Mouse (Mus musculus) ES-CJ7 (cell line): ENCODE results near the gene Gm21969.

Experiments used
- DNase-seq: peaks from one replicate; pipeline ENCODE4 v3.0.0; 2011; ENCODE audit warnings: low read depth, low spot score

The Gm21969 gene

DNA sequence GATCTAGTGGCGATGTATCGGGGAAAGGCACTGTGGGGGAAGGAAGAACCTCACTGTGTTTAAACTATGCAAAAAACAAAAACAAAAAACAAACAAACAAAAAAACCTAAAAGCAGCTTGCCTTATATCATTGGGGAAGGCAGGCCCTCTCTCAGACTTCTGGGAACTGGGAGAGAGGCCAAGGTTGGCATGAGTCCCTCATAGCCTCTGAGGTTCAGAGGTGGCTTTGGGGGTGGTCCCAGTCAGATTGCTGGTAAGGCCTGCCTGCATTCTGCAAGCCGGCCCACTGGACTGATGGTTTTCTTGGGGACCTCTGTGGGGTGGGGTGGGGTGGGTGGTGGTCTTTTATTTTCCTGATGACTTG lies 14.0 kb downstream of the Gm21969 start:
- DNase-seq: no peak

DNA sequence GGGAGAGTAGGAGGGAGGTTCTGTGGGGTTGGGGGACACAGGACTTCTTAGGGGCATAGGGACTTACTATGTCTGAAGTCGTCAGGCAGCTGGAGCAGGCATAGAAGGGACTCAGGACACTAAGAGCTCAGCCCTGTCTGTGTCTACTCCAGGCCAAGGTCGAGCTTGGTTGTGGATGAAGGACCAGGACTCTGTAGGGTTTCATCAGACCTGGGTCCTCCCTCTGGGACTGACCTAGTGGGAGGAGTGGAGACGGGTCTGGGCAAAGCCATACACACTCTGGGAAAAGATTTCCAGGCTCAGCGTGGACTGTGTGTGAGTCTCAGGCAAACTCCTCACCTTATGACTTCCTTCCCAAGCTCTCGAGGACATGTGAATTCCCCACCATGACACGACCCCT lies 16.8 kb downstream of the Gm21969 start:
- DNase-seq: no peak

DNA sequence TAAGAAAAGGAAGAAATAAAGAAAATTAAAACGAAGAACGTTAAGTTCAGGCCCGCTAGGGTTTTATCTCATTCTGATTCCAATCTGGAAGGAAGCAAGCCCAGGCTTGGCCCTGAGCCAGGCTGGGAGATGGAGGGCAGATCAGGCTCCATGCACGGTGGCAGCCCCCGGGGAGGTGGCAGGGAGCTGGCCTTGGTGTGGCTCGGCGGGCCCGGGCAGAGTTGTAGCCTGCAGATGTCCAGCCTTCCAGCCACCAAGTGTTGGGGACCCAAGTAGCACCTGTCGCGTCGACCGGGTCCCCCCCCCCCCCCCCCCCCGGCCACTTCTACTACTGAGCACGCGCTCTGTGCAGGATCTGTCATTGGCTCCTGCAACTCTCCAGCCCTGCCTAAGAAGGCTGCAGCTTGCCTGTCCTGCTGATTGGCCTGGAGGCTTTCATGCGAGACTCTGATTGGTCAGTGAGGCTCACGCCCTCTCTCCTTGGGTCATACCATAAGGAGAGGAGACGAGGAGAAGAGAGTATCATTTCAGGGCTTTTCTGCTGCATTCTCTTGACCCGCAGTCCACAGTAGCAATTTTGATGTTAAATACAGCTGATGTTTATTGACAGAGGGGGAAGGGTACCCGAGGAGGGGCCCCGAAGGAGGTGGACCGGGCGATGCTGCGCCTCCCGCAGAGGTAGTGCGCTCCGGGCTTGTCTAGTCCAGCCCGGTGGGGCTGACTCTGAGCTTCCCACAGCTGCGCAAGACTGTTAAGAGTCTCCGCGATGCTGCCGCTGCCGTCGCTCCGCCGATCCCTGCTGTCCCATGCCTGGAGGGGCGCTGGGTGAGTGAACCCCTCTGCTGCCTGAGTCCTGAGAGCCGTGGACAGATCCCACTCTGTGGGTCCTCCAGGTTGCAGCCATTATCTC lies 19.6 kb downstream of the Gm21969 start, which contains the start of gene Aldh4a1:
Gene Aldh4a1 (plus strand): TSS at position 494 of the 910 bp plus-strand sequence.
- DNase-seq: peak; percentile 99

DNA sequence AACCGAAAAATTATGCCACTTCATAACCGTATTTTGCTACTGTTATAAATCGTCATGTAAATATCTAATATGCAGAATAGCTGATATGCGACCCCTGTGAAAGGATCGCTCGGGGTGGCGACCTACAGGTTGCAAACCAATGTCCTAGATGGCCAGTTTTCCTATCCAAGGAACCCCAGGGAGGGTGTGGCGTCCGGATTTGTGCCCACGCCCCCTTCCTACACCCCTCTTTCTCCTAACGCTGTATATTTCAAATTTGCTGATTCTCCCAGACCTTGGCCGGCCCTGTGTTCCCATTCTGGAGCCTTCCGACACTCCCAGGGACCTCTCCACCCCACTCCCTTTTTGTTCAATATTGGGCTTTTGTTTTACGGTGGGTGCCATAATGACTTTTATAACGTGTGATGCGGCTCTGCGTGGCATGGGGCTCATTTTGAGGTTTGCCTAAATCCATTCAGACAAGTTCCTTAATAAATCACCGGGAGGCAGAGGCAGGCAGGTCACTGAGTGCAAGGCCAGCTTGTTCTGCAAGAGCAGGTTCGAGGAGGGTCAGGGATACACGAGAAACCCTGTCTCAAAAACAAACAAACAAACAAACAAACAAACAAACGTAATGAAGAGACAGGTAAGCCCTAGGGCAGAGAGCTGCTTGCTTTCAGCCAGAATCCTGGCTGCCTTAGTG lies 20.6 kb downstream of the Gm21969 start:
- no peak for DNase-seq

DNA sequence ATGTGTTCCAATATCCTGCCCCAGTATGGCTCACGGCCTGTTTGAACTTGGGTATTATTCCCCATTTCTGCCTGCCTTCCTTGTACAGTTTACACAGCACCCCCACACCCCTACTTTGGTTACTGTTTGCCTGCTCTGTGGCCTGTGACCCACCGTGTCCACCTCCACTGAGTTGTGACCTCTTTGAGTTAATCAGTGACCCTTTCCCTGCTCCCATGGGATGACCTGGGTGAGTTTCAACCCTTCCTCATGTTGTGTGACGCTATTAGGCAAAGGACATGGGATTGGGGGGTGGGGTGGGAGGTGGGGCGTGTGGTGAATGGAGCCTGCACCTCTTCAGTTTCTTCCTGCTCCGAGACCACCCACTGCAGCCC lies 21.1 kb downstream of the Gm21969 start:
- DNase-seq: no peak

DNA sequence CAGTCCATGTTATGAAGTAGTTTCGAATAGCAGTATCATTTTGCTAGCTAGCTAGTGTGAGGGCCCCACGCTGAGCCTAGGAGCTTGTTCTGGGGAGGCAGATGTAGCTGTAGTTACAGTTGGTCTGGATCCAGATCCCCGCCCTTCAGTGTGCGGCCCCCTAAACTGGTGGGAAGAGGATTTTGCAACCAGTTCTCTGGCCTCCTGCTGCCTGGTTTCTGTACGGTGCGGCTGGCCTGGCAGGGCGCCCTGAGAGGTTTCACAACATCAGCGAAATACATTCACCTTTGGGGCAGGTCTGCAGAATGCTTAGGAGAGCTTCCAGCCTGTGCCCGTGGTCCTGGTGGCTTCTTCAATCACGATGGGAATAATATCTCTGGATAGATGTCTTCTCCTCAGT lies 21.7 kb downstream of the Gm21969 start:
- no peak for DNase-seq

DNA sequence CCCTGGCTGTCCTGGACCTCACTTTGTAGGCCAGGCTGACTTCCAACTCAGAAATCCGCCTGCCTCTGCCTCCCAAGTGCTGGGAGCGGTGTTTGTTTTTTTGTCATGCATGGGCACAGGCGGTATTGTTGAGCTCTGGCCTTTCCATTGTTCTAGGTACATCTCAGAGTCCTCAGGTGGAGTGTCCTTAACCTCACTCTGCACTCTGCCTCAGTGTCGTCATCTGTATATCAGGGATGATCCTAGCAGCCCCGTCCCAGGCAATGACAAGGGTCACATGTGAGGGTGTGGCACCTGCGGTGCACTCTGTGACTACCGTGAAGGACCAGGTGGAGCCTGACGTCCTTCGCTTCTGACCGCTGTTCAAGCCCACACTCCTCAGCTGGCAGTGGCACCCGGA lies 24.4 kb downstream of the Gm21969 start:
- DNase-seq: peak; percentile 68

DNA sequence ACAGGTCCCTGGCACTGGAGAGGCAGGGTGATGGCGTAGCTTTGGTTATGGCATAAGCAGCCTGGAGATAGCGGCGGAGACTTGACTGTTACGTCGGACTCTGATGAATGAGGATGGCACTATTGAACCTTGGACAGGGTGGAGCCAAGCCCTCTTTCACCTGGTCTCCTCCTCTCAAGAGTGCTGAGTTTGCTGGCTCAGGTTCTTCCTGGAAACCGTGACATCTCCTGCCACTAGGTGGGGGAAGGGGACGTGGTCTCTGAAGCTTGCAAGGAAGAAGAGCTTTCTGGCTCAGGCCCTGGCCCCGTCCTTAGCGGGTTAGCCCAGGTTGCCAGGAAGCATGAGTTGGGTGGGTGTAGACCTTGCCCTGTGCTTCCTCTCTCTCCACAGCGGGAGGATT lies 27.2 kb downstream of the Gm21969 start:
- peak; percentile 74 for DNase-seq

DNA sequence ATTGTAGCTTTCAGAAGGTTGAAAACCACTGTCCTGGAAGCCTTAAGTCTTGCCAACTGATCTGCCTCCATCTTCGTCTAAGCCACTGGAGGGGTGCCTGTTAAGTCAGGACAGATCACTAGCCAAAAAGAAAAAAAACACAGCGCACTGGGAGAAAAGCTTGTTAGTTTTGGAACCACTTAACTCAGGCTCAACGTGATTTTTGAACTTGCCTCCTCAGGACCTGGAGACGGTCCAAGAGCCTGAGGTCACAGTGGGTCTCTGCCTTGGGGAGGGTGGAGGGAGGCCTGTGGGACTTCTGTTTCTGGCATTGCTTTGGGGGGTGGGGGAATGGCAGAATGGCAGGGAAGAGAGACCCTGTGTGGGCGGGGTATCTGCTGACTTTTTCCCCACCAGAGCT lies 28.2 kb downstream of the Gm21969 start:
- DNase-seq: no peak

DNA sequence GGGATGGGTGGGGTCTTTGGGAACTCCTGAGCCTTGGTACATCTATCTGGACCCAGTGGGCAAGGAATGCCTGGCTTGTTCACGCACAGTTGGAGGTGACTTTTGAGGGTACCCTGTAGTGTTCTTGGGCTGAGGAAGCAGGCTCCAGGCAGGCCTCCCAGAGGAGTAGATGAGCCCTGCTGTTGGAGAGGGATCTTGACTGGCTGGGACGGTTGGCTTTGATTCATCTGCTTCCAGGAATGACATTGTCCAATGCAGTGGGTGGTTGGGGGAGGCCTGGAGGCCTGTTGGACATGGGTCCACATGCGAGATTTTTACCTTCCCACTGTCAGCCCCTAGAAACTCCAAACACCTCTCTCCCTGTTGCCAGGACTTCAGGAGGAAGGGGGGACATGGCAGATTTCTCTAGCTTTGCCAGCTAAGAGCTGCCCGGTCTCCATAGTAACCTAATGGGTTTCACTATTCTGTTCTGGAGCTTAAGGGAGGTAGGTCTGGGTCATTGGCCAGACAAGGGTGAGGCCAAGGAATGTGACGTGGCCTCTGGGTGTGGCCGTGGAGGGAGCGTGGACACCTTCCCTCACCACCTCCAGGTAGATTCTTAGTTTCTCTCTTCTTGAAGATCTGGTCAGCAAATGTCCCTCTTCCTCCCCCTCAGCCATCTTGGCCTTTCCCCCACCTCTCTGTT lies 28.7 kb downstream of the Gm21969 start:
- no peak for DNase-seq

DNA sequence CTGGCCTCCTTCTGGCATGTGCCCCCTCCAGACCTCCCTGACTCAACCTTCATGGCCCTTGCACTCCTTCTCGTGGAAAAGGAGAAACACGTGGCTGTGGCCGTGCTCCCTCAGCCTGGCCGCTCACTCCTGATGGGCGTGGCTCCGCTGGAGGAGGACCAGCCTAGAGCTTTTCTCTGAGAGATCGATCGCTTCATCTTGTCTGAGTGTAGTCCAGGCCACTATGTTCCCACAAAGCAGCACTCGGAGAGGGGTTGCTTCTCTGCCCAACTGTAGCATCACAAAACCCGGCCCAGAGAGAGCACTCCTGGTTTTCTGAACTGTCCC lies 29.2 kb downstream of the Gm21969 start:
- DNase-seq: no peak

DNA sequence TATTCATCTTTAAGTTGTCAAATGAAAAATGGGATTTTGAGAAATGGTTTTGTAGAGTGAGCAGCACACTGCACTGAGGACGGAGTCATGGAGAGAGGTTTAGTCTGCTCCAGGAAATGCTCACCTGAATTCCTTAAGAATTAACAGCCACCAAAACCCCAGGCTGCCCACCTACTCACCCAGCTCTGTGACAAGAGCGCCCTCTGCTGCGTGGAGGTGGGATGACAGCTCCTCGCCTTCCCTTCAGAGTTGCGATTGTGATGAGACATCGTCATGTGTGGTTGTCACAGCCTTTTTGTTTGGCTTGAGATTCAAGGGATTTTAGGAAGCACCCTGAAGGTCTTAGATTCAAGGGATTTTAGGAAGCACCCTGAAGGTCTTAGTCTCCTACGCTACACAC lies 33.4 kb downstream of the Gm21969 start:
- peak; percentile 63 for DNase-seq

DNA sequence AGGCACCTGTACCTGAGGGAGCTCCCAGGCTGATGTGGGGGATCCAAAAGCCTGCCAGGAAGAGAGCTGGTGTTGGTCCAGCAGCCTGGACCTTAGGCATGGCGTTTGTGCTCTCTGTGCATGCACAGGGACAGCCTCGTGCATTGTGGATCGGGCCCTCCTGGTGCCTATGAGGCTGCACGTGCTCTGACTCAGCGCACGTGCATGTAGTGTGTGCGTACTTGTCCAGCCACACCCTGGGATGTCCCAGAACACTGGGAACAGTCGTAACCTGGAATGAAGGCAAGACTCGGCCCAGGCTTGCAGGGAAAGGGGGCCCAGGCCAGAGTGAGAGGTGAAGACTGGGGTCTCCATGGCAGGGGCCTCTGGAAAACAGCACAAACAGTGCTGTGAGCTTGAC lies 34.9 kb downstream of the Gm21969 start:
- no peak for DNase-seq

DNA sequence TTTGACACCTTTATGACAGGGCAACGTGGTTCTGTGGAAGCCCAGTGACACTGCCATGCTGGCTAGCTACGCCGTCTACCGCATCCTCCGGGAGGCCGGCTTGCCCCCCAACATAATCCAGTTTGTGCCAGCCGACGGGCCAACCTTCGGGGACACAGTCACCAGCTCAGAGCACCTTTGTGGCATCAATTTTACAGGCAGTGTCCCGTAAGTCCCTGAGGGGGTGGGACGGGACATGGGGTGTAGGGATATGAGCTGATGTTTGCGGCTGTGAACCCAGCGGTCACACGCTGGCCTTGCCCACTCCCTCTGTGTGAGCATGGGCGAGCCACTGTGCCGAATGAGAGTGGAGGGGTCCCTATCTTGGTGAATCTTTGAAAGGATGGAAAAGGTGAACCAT lies 35.4 kb downstream of the Gm21969 start:
- no peak for DNase-seq

DNA sequence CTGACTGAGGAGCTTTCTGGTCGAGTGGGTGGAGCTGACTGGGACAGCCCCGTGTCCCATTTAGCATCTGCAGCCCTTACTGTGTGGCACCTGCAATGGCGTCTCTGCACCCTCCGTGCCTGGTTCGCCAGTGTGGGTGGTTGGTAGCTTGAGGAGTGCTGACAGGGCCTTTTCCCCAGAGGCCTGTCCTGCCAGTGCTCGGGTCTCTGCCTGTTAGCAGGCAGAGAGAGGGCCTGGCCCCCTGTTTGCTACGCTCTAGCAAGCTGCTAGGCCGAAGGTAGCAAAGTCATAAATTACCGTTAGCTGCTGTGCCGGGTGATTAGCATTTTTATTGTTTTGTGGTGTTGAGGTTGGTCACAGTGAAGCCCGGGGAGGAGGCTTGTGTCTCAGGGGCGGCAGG lies 36.8 kb downstream of the Gm21969 start:
- DNase-seq: no peak

DNA sequence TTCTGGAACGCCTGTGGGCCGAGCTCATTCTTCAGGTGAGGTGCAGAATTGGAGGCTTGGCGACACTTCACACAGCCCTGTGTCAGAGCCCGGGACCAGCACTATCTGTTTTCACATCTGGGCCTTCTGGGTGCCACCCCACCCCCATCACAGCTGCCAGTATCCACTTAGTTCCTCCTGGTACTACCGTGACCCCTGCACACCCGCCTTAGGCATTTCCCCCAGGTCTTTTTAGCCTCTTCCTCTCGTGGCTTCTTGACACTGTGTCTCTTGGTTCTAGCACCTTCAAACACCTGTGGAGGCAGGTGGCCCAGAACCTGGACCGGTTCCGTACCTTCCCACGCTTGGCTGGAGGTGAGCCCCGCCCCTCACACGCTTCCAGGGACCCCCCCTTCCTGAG lies 37.3 kb downstream of the Gm21969 start:
- no peak for DNase-seq

DNA sequence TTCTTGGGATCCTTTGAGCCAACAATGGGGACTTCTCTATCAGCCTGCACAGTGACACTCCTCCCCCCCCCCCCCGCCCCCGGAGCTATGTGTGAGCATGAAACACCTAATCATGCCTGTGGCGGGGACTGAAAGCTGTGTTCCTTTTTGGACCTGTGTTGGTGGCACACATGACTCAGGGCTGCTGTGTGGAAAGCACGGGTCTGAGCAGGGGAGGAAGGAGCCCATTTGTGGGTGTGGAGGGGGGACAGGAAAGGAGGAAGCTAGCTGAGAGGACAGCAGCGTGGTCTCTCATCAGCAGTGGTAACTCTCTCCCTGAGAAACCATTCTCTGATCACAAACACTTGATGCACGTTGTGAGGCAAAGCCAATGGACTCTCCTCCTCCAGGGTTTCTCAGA lies 37.8 kb downstream of the Gm21969 start:
- DNase-seq: no peak

DNA sequence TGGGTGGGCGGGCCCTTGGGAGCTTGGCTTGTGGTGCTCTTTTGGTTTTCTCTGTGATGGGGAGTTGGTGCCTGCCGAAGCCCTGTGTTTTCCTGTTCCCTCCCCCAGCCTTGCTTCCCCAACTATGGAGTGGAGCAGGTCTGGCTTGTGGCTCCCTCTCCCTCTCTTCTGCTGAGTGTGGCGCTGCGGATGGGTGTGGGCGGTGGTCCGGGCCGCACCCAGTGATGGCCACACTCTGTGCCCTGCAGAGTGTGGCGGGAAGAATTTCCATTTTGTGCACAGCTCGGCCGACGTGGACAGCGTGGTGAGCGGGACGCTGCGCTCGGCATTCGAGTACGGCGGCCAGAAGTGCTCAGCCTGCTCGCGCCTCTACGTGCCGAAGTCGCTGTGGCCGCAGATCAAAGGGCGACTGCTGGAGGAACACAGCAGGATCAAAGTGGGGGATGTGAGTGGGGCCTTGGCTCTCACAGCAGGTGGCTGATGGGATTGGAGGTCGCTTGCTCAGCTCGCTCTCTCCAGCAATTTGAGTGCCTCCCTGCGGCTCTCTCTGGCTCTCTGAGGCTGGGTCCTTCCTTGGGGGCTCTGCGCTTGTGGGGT lies 38.9 kb downstream of the Gm21969 start:
- peak; percentile 95 for DNase-seq

DNA sequence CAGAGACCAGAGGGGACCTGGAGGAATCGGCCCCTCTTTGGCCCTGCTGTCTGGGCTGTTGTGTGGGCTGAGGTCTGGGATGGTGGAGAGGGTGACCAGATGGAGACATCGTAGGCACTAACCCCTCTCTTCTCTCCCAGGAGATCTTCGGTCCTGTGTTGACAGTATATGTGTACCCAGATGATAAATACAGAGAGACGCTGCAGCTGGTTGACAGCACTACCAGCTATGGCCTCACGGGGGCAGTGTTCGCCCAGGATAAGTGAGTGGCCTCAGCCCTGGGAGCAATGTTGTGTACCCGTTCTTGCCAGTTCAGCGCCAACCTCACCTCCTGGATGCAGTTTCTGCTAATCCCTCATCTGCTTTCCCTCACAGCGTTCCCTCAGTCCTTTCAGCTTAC lies 41.0 kb downstream of the Gm21969 start:
- DNase-seq: peak; percentile 79

DNA sequence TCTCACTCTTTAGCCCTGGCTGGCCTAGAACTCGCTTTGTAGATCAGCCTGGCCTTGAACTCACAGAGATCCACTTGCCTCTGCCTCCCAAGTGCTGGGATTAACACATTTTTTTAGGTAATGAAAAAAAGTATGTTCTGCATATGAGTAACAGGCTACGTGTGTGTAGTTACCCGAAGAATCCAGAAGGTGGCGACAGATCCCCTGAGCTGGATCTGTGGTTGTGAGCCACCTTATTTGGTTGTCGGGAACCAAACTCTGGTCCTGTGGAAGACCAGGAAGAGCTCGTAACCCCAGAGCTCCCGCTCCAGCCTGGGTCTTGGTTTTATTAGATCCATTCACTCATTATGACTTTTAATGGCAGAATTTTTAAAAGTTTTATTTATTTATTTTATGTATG lies 43.9 kb downstream of the Gm21969 start:
- peak; percentile 79 for DNase-seq

DNA sequence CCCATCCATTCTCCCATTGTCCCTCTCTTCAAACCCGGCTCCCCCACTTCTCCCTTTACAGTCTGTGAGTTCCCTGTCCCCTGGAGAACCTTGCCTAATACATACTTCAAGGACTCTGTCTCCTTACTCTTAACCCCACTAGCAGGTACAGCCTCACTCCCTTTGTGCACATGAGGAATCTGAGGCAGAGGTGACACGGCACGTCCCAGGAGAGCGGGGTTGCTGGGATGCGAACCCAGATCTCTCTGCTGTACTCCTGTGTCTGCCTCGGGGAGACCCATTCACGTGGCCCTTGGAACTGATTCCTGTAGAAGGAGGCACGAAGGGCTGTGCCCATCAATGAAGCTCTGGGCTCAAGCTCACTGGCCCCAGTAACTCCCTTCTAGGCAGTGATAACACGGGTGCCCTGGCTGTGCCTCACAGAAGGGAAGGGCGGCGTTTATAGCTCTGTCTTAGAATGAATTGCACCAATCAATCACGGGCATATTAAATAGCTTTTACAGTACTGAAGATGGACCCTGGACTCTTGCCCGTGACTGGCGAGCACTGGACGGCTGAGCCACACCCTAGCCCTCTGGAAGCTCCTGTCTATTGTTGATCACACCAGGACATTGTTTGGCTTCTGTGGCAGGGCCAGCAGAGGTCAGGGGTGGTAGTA lies 47.2 kb downstream of the Gm21969 start:
- DNase-seq: no peak

DNA sequence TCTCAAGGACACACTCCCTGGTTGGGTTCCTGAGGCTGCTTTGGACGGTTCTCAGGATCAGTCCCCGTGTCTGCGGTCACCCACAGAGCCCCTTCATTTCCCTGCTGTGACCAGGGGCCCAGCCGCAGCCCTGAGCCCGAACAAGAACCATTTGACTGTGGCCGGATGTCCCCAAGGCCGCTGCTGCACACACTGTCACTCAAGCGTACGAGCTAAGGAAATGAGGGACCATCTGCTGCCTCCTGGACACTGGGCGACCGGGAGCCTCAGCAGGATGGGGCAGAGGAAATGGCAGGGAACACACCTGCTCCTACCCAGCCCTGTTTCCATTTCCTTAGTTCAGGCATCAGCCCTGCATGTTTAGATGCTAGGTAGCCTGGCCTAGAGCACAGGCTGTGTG lies 47.9 kb downstream of the Gm21969 start:
- DNase-seq: no peak
